Mouse (Mus musculus) C2C12 (cell line): ENCODE data around the gene Gm5737.

Experiments used
- CEBPB ChIP-seq: IDR thresholded peaks from one replicate; pipeline ENCODE4 v1.6.1; 2011; ENCODE audit warnings: low read depth, mild to moderate bottlenecking, control low read depth, moderate library complexity
- CTCF ChIP-seq: IDR thresholded peaks from one replicate; pipeline ENCODE4 v1.5.1; 2011; ENCODE audit not compliant: control insufficient read depth, insufficient read depth, insufficient read length
- FOSL1 ChIP-seq: IDR thresholded peaks from one replicate; pipeline ENCODE4 v1.8.0; 2011; ENCODE audit warnings: mild to moderate bottlenecking, low read length; ENCODE audit not compliant: poor library complexity, insufficient read depth, severe bottlenecking
- MAX ChIP-seq: IDR thresholded peaks from one replicate; pipeline ENCODE4 v1.6.1; 2011; ENCODE audit warnings: mild to moderate bottlenecking, control low read depth
- MYOD1 ChIP-seq: IDR thresholded peaks from one replicate; pipeline ENCODE4 v1.6.1; 2011; ENCODE audit warnings: low read depth; ENCODE audit not compliant: control insufficient read depth, insufficient read length
- MYOG ChIP-seq: IDR thresholded peaks from one replicate; pipeline ENCODE4 v1.6.1; 2011; ENCODE audit not compliant: control insufficient read depth, insufficient read length; ENCODE audit errors: extremely low read depth
- USF1 ChIP-seq: IDR thresholded peaks from one replicate; pipeline ENCODE4 v1.6.1; 2011; ENCODE audit warnings: low read depth, mild to moderate bottlenecking, control low read depth, moderate library complexity

- TF ChIP-seq MYOD1 = no peak
- TF ChIP-seq CTCF = no peak
- TF ChIP-seq MAX = no peak
- TF ChIP-seq USF1 = no peak
- TF ChIP-seq FOSL1 = no peak
- no peak for TF ChIP-seq MYOG
- TF ChIP-seq CEBPB = no peak
Observed at GRCm38 (mm10) chr7:120830431-120831381, 18.5 kb downstream of the Gm5737 start.
